ENCODE assay signal across 7 mouse cellular contexts in genomic region chr5:45449831-45450716, GRCm38 (mm10). TPM values are rescaled to one million over a fixed set of nuclear protein-coding genes. Genes with fewer than 3 reads are reported as not detected.
DNase-seq lines count a peak whose midpoint lies in the region; ATAC-seq lines count a peak whose summit lies in the region.

Gene Qdpr (minus strand): TSS chr5:45450236.

- DNase-seq in adrenal gland, postnatal 25 days, result peak; percentile 96
- peak; percentile 100 for DNase-seq in heart, adult 11 months
- peak; percentile 95 for DNase-seq in kidney, adult 18-20 months
- DNase-seq in limb, embryonic 11.5 days (ENCODE audit: low spot score), result peak; percentile 99
- peak; percentile 99 for DNase-seq in midbrain, embryonic 14.5 days
- peak; percentile 92 to 93 for DNase-seq in spleen, adult 18-20 months

- H3K4me2 ChIP-seq in embryonic facial prominence, embryonic 12.5 days (replicated peaks), result peak within 1 kb of the TSS; percentile 96
- H3K4me2 ChIP-seq in limb, embryonic 11.5 days (ENCODE audit: low read depth, severe bottlenecking), result peak within 1 kb of the TSS; percentile 95
- peak within 1 kb of the TSS; percentile 98 for H3K4me2 ChIP-seq in midbrain, embryonic 14.5 days (ENCODE audit: low read length)

- WGBS in embryonic facial prominence, embryonic 12.5 days, result under 1% methylated on average over 70 of the region's 70 CpGs
- 0% methylated on average over 70 of the region's 70 CpGs for WGBS in limb, embryonic 11.5 days
- WGBS in midbrain, embryonic 14.5 days, result under 1% methylated on average over 70 of the region's 70 CpGs

- no peaks in the 10 kb centered on the region for H3K36me3 ChIP-seq in embryonic facial prominence, embryonic 12.5 days
- no peaks in the 10 kb centered on the region for H3K36me3 ChIP-seq in limb, embryonic 11.5 days (ENCODE audit: control insufficient read depth, insufficient read depth, low read length)
- no peaks in the 10 kb centered on the region for H3K36me3 ChIP-seq in midbrain, embryonic 14.5 days (ENCODE audit: control insufficient read depth, insufficient read depth, low read length)

- H3K9me3 ChIP-seq in embryonic facial prominence, embryonic 12.5 days, result no peaks in the 10 kb centered on the region
- H3K9me3 ChIP-seq in limb, embryonic 11.5 days (ENCODE audit: control insufficient read depth, low read length), result no peaks in the 10 kb centered on the region
- H3K9me3 ChIP-seq in midbrain, embryonic 14.5 days (ENCODE audit: control insufficient read depth, low read length), result no peaks in the 10 kb centered on the region

- H3K9ac ChIP-seq in embryonic facial prominence, embryonic 12.5 days, result peak within 1 kb of the TSS; percentile 75
- H3K9ac ChIP-seq in limb, embryonic 11.5 days (ENCODE audit: low read length), result peak within 1 kb of the TSS; percentile 78
- H3K9ac ChIP-seq in midbrain, embryonic 14.5 days (replicated peaks; ENCODE audit: low read length), result peak within 1 kb of the TSS; percentile 51

- H3K27ac ChIP-seq in embryonic facial prominence, embryonic 12.5 days, result peak within 1 kb of the TSS; percentile 72
- H3K27ac ChIP-seq in limb, embryonic 11.5 days (replicated peaks; ENCODE audit: low read depth, low read length), result 0 out of 2 replicates have a peak within 1 kb of the TSS, but pooled peaks have one; percentile 42
- H3K27ac ChIP-seq in midbrain, embryonic 14.5 days (replicated peaks; ENCODE audit: low read depth, low read length), result peak within 1 kb of the TSS; percentile 65

- H3K27me3 ChIP-seq in embryonic facial prominence, embryonic 12.5 days, result no peaks in the 10 kb centered on the region
- no peaks in the 10 kb centered on the region for H3K27me3 ChIP-seq in limb, embryonic 11.5 days (ENCODE audit: control insufficient read depth, insufficient read depth, low read length)
- no peaks in the 10 kb centered on the region for H3K27me3 ChIP-seq in midbrain, embryonic 14.5 days (ENCODE audit: control insufficient read depth, insufficient read depth, low read length)

- H3K4me3 ChIP-seq in embryonic facial prominence, embryonic 12.5 days, result peak within 1 kb of the TSS; percentile 72
- H3K4me3 ChIP-seq in limb, embryonic 11.5 days (ENCODE audit: low read depth, low read length), result peak within 1 kb of the TSS; percentile 66
- H3K4me3 ChIP-seq in midbrain, embryonic 14.5 days (replicated peaks; ENCODE audit: low read depth, low read length), result peak within 1 kb of the TSS; percentile 57

- H3K4me1 ChIP-seq in embryonic facial prominence, embryonic 12.5 days, result peaks cover 16% of the 10 kb centered on the region
- peaks cover 3% of the 10 kb centered on the region; the same call in 1 of the 2 replicates for H3K4me1 ChIP-seq in limb, embryonic 11.5 days (ENCODE audit: control insufficient read depth, insufficient read depth, low read length)
- H3K4me1 ChIP-seq in midbrain, embryonic 14.5 days (ENCODE audit: control insufficient read depth, insufficient read depth, low read length), result peaks cover 11% of the 10 kb centered on the region

- peak; percentile 99 for ATAC-seq in embryonic facial prominence, embryonic 12.5 days (ENCODE audit: insufficient number of reproducible peaks, insufficient read depth, low FRiP score, low TSS enrichment)
- peak; percentile 100 for ATAC-seq in limb, embryonic 11.5 days (ENCODE audit: insufficient number of reproducible peaks, low FRiP score, low TSS enrichment, low read depth)
- peak; percentile 99 for ATAC-seq in midbrain, embryonic 14.5 days (ENCODE audit: low FRiP score, low TSS enrichment)

RNA-seq across cellular contexts. Expression of gene Qdpr, which starts in this region (rescaled TPM):
- total RNA-seq in adrenal gland, postnatal 25 days (2021), result 121 and 129 TPM in 2 replicates
- polyA plus RNA-seq in embryonic facial prominence, embryonic 12.5 days (2016; fragmentation: Nextera tagmentation; extraction: Ambion mirVana), result 132 and 136 TPM in 2 replicates
- 110 and 118 TPM in 2 replicates for polyA plus RNA-seq in limb, embryonic 11.5 days (2014; fragmentation: Nextera tagmentation; extraction: Ambion mirVana)
- 86.8 and 102 TPM in 2 replicates for polyA plus RNA-seq in midbrain, embryonic 14.5 days (2014; fragmentation: Nextera tagmentation; extraction: Ambion mirVana)

Comparison
In these comparisons a context has a peak if more than half of its experiments do, and no peak if none do; other contexts are left out.
1. Peak in every context shown above with its lines: DNase-seq, ATAC-seq, H3K4me3 ChIP-seq and H3K27ac ChIP-seq.